Mouse (Mus musculus): ENCODE measurements around the gene Olfr1465.

Gene Olfr1465

DNA sequence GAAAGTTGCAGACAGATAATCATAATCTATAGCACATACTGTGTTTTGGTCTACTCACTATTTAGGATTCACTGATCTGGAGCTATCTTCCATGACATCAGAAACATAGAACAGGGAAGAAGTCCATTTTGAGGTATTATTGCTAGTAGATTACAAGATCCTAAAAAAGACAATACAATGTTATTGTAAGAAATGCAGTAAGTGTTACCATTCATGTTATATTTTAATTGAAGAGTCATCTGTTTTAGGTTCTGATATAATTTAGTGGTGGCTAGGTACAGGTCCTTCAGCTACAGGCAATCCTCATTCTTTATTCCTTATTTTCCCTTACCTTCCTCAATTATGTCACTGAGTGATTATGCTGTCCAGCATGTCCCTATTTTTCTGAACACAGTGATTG lies at the start of gene Olfr1465:
Olfr1465 (minus strand) TSS at position 101 of the 400 bp plus-strand sequence.
- in situ Hi-C loops (cut with MboI; ENCODE audit: low pct_unique_long_range_greater_than_20kb in 1 of 2, low sequenced_read_pairs in 2 of 2, unreplicated experiment in 1 of 2), result no loop called here

DNA sequence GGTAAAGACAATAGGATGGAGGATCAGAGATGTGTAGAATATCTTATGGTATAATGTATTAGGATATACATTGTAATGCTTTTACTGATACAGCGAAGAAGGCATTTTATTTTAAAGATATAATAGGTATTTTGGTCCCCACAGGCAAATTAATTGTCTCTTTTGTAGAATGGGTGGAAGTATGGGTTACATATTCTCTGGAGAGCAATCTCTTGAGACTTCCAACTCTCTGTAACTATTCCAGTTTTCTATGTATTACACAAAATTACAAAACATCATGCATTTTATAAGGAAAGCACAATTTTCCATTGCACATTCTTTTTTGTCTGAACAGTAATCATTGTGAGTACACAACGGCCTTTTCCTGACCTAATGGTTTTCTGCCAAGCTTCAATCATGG lies 46.6 kb upstream of the Olfr1465 start, which contains the start of gene Olfr1467:
Olfr1467 (plus strand) TSS at position 301 of the 400 bp plus-strand sequence.
- in situ Hi-C loops (cut with MboI; ENCODE audit: low pct_unique_long_range_greater_than_20kb in 1 of 2, low sequenced_read_pairs in 2 of 2, unreplicated experiment in 1 of 2), result no loop called here

DNA sequence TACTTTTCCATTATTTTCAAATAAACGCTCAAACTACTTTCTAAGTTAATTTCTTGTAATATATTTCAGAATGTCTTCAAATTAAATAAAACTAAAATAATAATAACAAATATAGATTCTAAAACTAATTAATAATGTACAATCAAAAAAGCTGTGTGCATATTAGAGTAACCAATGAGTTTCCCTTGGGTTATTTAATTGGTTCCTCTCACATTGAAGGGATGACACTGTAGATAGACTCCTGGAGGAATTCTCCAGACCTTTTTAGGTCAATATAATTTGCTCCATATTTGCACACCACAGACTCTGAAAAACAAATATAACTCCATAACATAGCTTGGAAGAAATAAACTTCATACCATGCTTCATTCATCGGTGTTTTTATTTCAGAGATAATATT lies 23.2 kb upstream of the Olfr1465 start, which contains the start of gene Olfr1466:
Olfr1466 (plus strand) TSS at position 301 of the 400 bp plus-strand sequence.
- in situ Hi-C loops (cut with MboI; ENCODE audit: low pct_unique_long_range_greater_than_20kb in 1 of 2, low sequenced_read_pairs in 2 of 2, unreplicated experiment in 1 of 2), result no loop called here
